Mouse (Mus musculus) heart, adult 18-20 months (tissue): ENCODE measurements at regions not wholly inside any gene's neighbourhood (a gene's known extent, or its start where the extent isn't known, plus 50 kb on each side); places are given as distances from the start of the nearest gene placed in this dataset.
"Not testable (repeated sequence)": the region's sequence is repeated elsewhere in the genome, so short reads cannot be mapped to it uniquely, and the experiment has no call there.

ENCODE experiments used
- DNase-seq, 2 experiments: peaks; one replicate each; pipeline ENCODE4 v3.0.0; 2021 to 2022; ENCODE audit warnings: mixed read lengths in 1 of 2

DNA sequence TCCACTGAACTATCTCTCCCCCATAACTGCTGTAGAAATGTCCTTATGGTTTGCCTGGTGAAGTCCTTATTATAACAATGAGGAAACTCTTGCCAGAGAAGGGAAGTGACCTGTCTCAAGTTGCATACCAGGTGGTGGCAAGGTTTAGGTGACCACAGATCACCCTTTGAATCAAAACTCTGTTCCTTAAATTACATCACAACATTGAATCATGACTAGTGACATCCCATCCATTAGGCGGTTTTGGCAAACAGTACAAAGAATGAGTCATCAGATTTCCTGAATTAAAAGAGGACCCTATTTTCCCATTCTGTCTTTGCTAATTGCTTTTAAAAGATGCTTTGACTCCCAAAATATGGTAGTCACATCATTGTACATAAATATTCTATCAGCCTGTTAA, 168.5 kb upstream of the Pgr start:
- DNase-seq: no peak

DNA sequence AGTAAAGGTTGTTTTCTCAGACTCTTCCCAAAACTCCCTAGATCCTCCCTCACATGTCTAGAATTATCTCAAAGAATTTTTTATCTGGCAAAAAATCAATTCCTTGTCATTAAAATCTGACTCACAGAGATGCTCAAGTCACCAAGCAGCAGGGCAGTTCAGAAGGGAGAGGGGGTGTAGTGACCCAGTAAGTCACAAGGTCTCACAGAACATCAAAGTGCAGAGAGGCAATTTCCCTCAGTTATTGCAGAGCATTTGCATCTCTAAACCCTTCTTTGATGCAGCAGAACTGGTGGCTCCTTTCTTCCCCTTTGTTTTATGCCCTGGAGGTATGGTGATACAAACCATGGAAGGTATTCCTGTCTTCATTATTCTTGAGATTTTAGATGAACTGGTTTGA, 166.1 kb upstream of the Pgr start:
- no peak for DNase-seq

DNA sequence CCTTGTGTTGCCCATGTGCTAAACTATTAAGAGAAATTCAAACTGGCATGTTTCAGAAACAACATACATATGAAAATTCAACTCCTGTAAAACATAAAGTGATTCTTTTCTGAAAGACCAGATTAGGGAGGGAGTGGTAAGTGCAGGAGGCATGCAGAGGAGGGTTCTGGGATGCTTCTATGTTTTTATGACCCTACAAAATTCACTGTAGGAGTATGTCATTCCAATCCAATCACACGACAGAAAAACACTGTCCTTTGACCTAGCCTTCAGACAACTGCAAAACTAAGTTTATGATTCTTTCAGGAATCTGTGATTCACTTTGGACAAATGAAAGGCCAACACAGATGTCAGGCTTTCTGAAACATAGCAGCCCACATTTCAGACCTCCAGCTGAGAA, 159.4 kb upstream of the Pgr start:
- no peak for DNase-seq

DNA sequence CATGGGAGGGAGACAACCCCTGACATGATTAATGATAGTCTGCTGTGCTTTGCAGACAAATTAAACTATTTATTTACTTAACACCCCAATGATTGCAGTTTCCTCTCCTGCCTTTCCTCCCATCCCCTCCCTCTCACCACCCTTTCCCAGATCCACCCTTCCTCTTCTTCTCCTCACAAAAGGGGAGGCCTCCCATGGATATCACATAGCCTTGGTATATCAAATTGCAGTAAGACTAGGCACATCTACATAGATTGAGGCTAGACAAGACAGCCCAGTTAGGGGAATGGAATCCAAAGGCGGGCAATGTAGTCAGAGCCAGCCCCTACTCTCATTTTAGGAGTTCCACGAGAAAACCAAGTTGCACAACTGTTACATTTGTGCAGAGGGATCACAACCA, 149.8 kb upstream of the Pgr start:
- no peak for DNase-seq

DNA sequence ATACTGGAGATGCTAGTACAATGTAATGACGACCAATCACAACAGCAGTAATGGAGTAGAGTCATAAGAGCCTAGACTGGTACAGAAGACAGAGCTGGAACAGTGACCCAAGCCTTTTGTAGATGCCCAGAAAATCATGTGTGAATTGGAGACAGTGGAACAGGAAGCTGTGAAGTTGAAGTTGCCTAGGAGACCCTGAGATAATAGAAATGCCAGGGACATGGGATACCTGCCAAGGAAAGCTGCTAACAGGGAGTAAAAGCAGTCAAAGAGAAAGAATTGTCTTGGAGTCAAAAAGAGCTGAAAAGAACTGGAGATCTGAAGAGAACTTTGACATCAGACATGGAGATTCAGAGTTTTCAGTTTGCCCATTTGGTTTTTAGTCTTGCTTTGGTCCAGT, 138.8 kb upstream of the Pgr start:
- no peak for DNase-seq

DNA sequence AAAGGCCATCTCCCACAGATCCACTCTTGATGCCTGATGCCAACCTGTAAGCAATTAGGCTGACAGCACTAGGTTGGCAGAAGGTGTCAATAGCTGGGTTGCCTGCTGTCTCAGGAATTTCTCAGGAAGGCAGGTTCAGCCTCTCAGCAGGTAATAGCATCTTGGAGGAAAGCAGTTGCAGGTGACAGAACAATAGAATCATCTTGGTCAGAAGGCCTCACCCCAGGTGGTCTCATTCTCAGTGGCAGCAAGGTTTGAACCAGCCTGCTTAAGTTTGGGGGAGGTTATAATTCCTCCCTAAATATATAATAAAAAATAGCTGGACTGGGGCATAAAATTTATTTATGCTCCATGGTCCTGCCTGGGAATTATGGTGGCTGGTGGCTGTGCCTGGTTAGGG, 130.2 kb upstream of the Pgr start:
- DNase-seq: not testable (repeated sequence)

DNA sequence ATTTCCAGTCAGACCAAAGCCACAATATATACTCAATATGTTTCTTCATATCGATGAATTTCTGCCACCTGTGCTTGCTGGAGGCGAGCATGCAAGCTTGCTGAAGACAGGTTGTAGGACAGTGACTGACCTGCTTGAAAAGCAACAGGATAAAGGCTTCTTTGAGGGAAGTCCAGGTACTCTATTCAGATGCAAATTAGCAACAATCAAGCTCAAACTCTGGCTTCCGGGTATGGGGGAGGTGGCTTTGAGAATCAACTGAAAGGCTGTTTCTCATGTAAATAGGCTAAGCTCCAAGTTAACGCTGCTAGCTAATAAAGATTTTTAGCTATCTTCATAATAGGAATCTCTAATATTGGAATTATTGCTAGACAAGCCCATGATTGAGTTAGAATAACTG, 129.6 kb upstream of the Pgr start:
- DNase-seq: no peak

DNA sequence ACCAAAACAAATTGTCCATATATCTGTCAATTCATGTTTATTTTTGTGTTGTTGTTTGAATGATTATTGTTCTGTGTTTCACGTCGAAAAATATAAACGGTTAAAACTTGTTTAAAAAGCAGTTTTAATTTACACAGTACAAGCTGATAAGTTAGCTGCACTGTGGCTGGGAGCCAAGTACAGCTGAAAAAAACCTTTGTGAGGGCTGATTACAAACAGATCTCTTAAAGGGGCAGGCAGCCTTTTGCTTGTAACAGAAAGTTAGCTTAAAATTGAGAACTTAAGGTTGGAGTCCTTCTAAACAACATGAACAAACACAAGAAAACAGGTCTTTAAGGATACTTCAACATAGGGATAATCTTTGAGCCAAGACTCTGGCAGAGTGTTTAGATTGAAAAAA, 118.3 kb upstream of the Pgr start:
- peak in 1 of 2 experiments; percentile 1 for DNase-seq

DNA sequence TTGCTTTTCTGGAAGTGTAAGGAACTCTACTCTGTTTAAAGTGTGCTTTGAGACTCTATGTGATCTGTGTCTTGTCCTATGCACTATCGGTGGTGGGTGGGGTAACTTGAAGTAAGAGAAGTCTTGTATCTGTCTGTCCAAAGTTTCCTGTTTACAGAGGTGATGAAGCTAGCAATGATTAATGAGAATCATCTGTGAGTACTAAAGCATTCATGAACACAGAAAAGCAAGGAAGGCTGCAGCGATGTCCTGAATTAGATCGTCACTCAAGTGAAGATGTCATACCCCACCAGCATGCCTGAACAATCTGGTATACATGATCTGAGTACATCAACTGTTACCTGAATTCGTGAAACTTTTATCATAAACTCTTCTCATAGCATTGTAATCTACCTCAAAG, 85.4 kb upstream of the Pgr start:
- DNase-seq: no peak

DNA sequence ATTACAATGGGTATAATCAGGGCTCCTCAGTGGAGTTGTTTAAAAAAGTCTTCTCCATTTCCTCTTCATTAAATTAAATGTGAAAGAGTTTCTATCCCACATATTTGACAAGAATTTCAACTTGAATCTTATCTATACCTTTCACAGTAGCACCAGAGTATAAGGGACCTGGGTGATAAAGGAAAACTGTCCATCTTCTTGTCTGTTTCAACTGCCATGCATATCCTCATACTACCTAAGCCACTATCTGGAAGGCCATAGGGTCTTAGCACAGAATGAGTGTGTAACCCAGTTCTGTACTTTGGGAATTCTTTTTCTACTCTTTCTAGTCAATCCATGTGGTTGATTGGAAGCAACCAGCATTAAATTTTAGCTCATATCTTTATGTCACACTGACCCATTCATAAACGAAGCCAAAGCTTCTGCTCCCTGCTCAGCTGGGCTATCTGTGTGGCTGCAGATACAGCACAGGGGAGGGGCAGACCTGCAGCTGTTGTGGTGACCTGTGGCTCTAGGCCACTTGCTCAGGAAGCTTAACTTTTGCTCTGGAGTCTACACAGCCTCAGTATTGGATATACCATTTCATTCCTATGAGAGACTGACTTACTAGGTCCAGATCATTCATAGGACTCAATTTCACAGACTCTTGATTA, 75.8 kb upstream of the Pgr start:
- no peak for DNase-seq

DNA sequence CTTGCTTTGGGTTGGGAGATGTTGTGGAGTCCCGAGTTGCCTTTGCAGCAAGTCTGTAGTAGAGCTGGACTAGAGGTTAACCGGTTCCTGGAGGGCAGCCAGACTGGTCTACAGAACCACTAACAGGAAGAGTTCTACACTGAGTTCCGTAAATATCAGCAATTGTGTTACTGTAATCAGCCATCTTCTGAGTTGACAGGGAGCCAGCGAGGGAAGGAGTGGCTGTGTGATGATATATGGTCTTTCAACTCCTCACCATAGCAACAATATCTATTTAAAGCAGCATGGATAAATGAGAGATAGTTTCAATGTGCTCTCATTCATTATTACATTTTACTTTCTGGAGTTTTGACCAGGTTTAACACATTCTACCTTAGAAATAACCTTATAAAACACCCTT, 67.5 kb upstream of the Pgr start:
- DNase-seq: no peak

DNA sequence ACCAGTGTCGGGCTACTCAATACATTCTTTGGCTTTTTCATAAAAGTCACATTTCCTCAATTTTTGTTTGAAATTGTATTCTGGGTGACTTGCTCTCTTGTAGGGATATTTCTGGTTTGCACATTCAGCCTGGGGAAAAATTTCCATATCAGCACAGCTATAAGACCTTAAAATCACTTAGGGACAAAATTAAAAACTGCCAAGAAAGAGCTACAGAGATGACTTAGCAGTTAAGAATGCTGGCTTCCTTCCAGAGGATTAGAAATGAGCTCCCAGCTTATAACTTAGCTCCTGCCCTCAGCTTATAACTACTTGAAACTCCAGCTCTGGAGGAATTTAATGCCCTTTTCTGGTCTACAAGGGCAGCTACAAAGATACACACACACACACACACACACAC, 62.6 kb upstream of the Pgr start:
- DNase-seq: no peak

DNA sequence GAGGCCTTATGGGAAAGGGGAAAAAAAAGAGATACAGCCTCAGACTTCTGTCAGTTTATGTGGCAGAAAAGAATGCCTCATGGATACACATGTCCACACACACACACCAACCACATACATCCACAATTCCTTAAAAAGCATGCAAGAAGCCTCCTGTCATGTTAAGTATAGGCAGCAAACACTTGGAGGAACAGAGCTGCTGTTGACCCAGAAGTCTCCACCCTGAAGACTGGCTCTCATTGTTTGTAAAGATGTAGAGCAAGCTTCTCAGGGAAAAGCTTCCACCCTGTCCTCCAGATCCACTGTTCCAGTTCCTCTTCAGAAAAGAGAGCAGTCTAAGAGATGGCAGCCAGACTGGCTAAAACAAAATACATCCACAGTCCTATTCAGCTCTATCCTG, 61.3 kb upstream of the Pgr start:
- DNase-seq: no peak

DNA sequence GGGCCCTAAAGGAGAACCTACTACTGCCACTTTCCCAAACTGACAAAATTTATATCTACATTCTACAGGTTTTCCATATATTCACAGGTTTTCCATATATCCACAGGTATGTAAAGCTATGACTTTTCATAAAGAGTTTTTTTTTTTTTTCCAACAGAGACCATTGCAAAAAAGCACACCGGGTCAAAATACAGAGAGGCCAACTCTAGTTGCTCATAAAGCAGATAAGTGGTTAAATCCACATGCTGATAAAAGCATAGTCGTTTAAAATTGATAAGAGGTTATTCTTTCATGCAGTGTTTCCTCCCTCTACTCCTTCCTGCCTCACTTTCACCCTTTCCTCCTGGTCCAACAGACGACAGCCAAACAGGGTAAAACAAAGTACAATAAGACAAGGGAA, 60.7 kb upstream of the Pgr start:
- no peak for DNase-seq
